Mouse (Mus musculus): ENCODE results near the gene Vmn1r9.
"Not testable (repeated sequence)": the region's sequence is repeated elsewhere in the genome, so short reads cannot be mapped to it uniquely, and the experiment has no call there.

The Vmn1r9 gene

GRCm38 (mm10) chr6:57066487-57066886 is at the start of gene Vmn1r9:
Gene Vmn1r9, plus strand, starts transcription at chr6:57066787.
- DNase-seq (ENCODE audit: low spot score) = no peak

- DNase-seq (ENCODE audit: low spot score) = not testable (repeated sequence)
These were observed 41.4 kb upstream of the Vmn1r9 start, which contains the start of gene Vmn1r7 for GRCm38 (mm10) chr6:57025224-57025623. Gene Vmn1r7, minus strand, starts transcription at chr6:57025324.

DNA sequence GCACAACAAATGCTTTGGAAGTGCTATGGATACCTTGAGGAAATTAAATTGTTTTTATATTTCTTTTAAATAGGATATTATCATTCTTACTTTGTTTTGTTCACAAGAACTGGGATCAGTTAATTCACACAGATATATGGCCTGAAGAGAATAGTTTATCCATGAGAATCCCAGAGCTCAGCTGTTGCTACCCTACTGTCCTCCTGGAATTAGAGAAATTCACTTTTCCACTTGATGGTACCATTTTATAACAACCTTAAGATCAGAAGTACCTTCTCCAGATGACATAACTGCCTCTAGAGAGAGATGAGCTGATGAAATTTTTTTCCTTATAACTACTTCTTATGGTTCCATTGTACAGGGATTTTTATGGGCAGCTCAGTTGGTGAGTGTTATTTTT is 34.6 kb upstream of the Vmn1r9 start, which contains the start of gene Vmn1r8:
Vmn1r8 (plus strand) TSS at position 301 of the 400 bp plus-strand sequence.
- DNase-seq (ENCODE audit: low spot score) = no peak

DNA sequence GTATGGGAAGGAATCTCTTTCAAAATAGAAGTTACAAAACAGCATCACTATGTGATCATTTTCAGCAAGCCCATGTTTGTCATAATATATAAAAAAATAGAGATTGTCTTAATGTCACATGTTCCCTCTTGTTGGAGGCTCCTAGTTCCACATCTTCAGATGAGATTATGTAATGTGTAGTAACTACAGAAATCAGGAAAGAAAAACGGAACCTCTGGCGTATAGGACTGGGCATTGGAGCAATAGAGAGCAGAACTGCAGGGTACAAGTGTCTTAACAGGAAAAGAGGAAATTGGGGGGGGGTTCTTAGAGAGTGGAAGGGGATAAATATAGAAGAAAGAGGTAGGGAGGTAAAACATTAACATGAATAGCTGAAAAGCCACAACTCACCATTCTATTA is 31.9 kb upstream of the Vmn1r9 start:
- DNase-seq (ENCODE audit: low spot score) = no peak

DNA sequence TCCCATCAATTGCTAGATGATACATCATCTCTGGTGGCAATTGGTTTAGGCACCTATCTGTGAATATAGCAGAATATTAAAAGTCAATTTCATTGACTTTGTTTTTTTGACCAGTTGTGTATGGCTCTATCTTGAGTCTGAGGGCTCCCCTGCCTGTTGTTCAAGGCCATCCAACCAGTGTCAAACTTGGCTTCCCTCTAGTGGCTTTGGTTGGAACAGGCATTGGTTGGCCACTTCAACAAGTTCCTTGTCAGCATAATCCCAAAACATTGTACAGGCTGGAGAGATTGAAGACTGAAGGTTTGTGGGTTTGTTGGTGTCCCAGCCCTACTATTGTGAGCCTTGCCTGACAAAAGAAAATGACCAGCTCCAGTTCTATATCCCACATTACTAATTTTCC is 2.9 kb upstream of the Vmn1r9 start:
- no peak for DNase-seq (ENCODE audit: low spot score)

- no peak for DNase-seq (ENCODE audit: low spot score)
These were observed 39.8 kb downstream of the Vmn1r9 start for GRCm38 (mm10) chr6:57106358-57106757.

GRCm38 (mm10) chr6:57109154-57109553 is 42.6 kb downstream of the Vmn1r9 start, which contains the start of gene Vmn1r10:
Gene Vmn1r10, plus strand, starts transcription at chr6:57109454.
- no peak for DNase-seq (ENCODE audit: low spot score)
